Mouse (Mus musculus) forebrain, embryonic 15.5 days (tissue): ENCODE results near the gene Crhr2. TPM values are rescaled to one million over a fixed set of nuclear protein-coding genes. Genes with fewer than 3 reads are reported as not detected.
A peak's percentile ranks its signal among the peaks of the same experiment; 100 is the strongest.

Experiments used
- ATAC-seq: fragments of 200-750 bp; cut with Nextera tagmentation; replicated peaks from 2 replicates; pipeline ENCODE4 v1.8.0; 2017; ENCODE audit warnings: mild to moderate bottlenecking, moderate TSS enrichment, moderate library complexity
- H3K27ac ChIP-seq: fragments of 300-500 bp; sonication (generic); replicated peaks from 2 replicates; pipeline ENCODE4 v1.5.1; 2015; ENCODE audit warnings: mild to moderate bottlenecking, inconsistent platforms
- H3K27me3 ChIP-seq: fragments of 300-500 bp; sonication (generic); 2 replicates; pipeline ENCODE4 v1.6.1; 2015; ENCODE audit warnings: inconsistent platforms
- H3K36me3 ChIP-seq: fragments of 300-500 bp; sonication (generic); 2 replicates; pipeline ENCODE4 v1.6.1; 2015; ENCODE audit warnings: mild to moderate bottlenecking, inconsistent platforms
- H3K4me1 ChIP-seq: fragments of 300-500 bp; sonication (generic); 2 replicates; pipeline ENCODE4 v1.6.1; 2015; ENCODE audit warnings: inconsistent platforms
- H3K4me2 ChIP-seq: fragments of 300-500 bp; sonication (generic); replicated peaks from 2 replicates; pipeline ENCODE4 v1.6.1; 2015; ENCODE audit warnings: mild to moderate bottlenecking, inconsistent platforms
- H3K4me3 ChIP-seq: fragments of 300-500 bp; sonication (generic); 2 replicates; pipeline ENCODE4 v1.5.1; 2015; ENCODE audit warnings: mild to moderate bottlenecking, inconsistent platforms
- H3K9ac ChIP-seq: fragments of 300-500 bp; sonication (generic); replicated peaks from 2 replicates; pipeline ENCODE4 v1.6.1; 2015; ENCODE audit warnings: mild to moderate bottlenecking, inconsistent platforms
- H3K9me3 ChIP-seq: fragments of 300-500 bp; sonication (generic); 2 replicates; pipeline ENCODE4 v1.6.1; 2016; ENCODE audit warnings: inconsistent platforms
- WGBS: fragments of 180-500 bp; shearing (Covaris S2); methylation state at CpG from one replicate; pipeline ENCODE4 v1.1.7; 2015; ENCODE audit warnings: mixed read lengths; 5-methylcytosine and 5-hydroxymethylcytosine counted together
- polyA plus RNA-seq: library from polyadenylated mRNA; unstranded; fragments of >200 nt; fragmentation: Nextera tagmentation; extraction: Ambion mirVana; gene quantifications from 2 replicates; pipeline ENCODE4 v1.2.1, GENCODE M21; 2015

Gene Crhr2
- polyA plus RNA-seq, 1 experiment from 2014 or later: 0.60 TPM

DNA sequence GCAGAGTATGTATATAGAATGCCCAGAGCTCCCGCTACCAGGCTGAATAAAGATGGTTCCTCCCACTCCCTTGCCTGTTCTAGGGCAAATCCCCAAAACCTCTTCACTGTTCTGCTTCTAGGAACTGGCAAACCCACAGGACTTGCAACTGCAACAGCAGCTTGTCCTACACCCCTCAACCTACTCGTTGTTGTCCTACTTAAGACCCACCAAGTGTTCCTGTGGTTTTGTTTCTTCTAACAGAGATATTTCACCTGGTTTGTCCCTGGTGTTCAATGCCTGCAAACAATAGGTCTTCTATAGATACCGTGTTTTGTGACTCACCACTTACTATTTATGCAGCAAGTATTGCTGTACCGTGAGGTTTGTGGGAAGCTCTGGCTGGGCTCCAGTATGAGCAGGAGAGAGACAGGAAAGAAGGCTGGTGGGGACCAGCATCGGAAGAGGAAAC, 28.5 kb upstream of the Crhr2 start:
- Histone ChIP-seq H3K36me3 (no peaks in the 10 kb centered on the region), H3K9ac (no peak overlapping the region), H3K9me3 (no peaks in the 10 kb centered on the region), H3K27me3 (no peaks in the 10 kb centered on the region), H3K4me3 (no peak overlapping the region), H3K27ac (no peak overlapping the region), H3K4me1 (no peaks in the 10 kb centered on the region), H3K4me2 (no peak overlapping the region)
- 63% methylated on average over 5 of the region's 5 CpGs for WGBS
- no peak for ATAC-seq

- no peak overlapping the region for H3K4me2 ChIP-seq
- H3K4me1 ChIP-seq: no peaks in the 10 kb centered on the region
- H3K9me3 ChIP-seq: no peaks in the 10 kb centered on the region
- no peak for ATAC-seq
- H3K36me3 ChIP-seq: no peaks in the 10 kb centered on the region
- H3K9ac ChIP-seq: no peak overlapping the region
- H3K27me3 ChIP-seq: no peaks in the 10 kb centered on the region
- no peak overlapping the region; the same call in 1 of the 2 replicates for H3K27ac ChIP-seq
- H3K4me3 ChIP-seq: no peak overlapping the region
- 72% methylated on average over 1 of the region's 1 CpGs for WGBS
Measured at GRCm38 (mm10) chr6:55159256-55159655, 26.4 kb upstream of the Crhr2 start.

GRCm38 (mm10) chr6:55152226-55152625, 19.4 kb upstream of the Crhr2 start:
- no peaks in the 10 kb centered on the region for H3K27me3 ChIP-seq
- H3K27ac ChIP-seq: no peak overlapping the region
- no peak overlapping the region for H3K4me3 ChIP-seq
- no peaks in the 10 kb centered on the region for H3K4me1 ChIP-seq
- no peak overlapping the region for H3K9ac ChIP-seq
- no peaks in the 10 kb centered on the region for H3K9me3 ChIP-seq
- no peak overlapping the region for H3K4me2 ChIP-seq
- no peaks in the 10 kb centered on the region for H3K36me3 ChIP-seq
- 95% methylated on average over 3 of the region's 3 CpGs for WGBS
- ATAC-seq: no peak

DNA sequence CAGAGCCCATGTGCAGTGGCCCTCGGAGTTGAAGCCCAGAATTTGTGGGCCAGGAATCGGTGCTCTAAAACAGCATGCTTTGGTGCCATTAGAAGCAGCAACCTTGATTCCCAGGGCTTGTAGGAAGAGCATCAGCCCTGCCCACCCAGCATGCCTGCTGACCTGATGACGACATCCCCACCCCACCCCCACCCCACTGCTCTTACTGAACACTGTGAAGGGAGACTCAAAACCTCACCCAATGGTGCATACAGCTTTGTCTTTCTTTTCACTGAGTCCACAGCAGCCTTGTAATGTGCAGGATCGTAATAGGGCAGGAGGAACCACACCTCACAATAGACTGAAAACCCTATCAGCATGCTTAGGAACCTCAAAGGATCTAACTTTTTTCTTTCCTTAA, 13.3 kb upstream of the Crhr2 start:
- Histone ChIP-seq H3K9me3 (no peaks in the 10 kb centered on the region), H3K4me1 (no peaks in the 10 kb centered on the region), H3K4me3 (no peak overlapping the region), H3K27me3 (no peaks in the 10 kb centered on the region), H3K36me3 (no peaks in the 10 kb centered on the region), H3K4me2 (no peak overlapping the region), H3K9ac (no peak overlapping the region), H3K27ac (no peak overlapping the region)
- 0 out of 2 replicates have a peak, but pooled peaks have one; percentile 19 for ATAC-seq
- WGBS: 29% methylated on average over 4 of the region's 4 CpGs

DNA sequence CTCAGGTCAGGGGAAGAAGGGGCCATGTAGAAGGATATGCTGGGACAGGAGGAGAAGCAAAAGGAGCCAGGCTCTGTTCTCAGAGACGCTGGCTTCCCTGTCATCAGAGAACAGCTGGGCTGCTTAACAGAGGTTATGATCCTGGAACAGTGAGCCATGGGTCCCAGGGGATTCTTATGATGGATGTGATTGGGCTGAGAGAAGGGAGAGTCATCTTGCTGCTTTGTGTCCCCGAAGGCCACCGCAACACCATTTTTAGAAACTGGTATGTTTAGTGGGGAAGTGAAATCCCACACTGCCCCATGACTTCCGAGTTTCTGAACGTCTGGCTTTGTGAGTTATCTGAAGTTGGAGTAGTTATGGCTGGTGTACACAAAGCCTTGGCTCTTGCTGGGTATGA, 12.5 kb upstream of the Crhr2 start:
- H3K4me2 ChIP-seq: no peak overlapping the region
- no peak for ATAC-seq
- no peaks in the 10 kb centered on the region for H3K9me3 ChIP-seq
- H3K9ac ChIP-seq: no peak overlapping the region
- H3K4me3 ChIP-seq: no peak overlapping the region
- H3K4me1 ChIP-seq: no peaks in the 10 kb centered on the region
- no peaks in the 10 kb centered on the region for H3K36me3 ChIP-seq
- H3K27me3 ChIP-seq: no peaks in the 10 kb centered on the region
- no peak overlapping the region for H3K27ac ChIP-seq
- WGBS: 87% methylated on average over 5 of the region's 5 CpGs

DNA sequence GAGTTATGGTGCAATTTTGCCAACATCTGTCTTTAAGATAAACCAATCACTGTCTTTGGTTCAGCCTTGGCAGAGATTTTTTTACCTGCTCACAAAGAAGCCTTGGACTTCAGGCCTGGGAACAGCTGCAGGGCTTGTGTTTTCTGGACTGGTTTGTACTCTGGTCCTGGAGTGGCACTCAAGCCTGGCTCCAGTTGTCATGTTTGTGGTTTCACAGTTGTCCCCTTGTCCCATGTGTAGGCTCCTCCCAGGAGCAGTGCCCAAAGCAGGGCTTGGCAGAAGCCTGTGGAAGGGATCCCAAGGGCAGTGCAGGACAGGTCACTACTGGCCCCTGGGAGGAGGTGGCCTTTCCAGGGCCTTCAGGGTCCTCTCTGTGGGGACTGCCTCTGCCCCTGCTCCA, 5.5 kb upstream of the Crhr2 start:
- Histone ChIP-seq H3K36me3 (no peaks in the 10 kb centered on the region), H3K27me3 (no peaks in the 10 kb centered on the region), H3K4me1 (no peaks in the 10 kb centered on the region), H3K4me2 (no peak overlapping the region), H3K4me3 (no peak overlapping the region), H3K9me3 (no peaks in the 10 kb centered on the region), H3K9ac (no peak overlapping the region), H3K27ac (no peak overlapping the region)
- ATAC-seq: no peak

DNA sequence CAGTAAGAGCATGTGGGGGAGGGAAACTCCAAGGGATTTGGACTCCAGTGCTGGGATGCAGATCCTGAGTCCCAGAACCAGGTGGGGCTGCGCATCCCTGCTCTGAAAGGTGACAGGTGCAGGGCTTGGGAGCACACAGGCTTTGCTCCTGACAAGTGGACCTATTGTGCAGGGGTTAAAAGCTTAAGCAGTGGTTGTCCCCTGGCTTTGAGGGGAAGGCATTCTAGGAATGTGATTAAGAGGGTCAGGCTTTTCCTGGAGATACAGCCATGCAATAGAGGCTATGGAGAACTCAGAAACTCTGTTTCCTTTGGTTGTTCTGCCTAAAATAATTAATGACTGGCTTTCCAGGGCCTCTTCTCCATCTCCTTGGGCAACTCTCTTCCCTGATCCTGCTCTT, 609 bp upstream of the Crhr2 start:
- H3K4me3 ChIP-seq: no peak overlapping the region
- no peak overlapping the region for H3K9ac ChIP-seq
- 55% methylated on average over 1 of the region's 1 CpGs for WGBS
- H3K9me3 ChIP-seq: no peaks in the 10 kb centered on the region
- ATAC-seq: no peak
- H3K27ac ChIP-seq: no peak overlapping the region
- no peaks in the 10 kb centered on the region for H3K36me3 ChIP-seq
- no peak overlapping the region for H3K4me2 ChIP-seq
- H3K4me1 ChIP-seq: no peaks in the 10 kb centered on the region
- no peaks in the 10 kb centered on the region for H3K27me3 ChIP-seq

DNA sequence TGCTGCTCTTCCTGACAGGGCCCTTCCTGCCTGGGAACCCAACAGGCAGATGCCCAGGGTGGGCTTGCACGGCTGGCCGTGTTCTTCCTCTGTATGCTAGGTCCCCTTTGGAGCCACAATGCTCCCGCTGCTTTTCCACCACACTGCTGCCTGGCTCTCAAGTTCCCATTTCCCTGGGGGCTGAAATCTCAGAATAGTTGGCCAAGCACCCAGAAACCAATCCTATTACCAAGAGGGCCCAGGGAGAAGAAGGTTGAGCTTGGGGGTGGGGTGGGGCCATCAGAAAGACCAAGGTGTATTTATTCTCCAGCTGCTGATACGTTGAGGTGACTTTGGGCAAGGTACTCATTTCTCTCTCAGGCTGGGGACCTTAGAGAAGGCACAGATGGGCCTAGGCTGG, 1.5 kb downstream of the Crhr2 start:
- Histone ChIP-seq H3K27me3 (no peaks in the 10 kb centered on the region), H3K9ac (no peak overlapping the region), H3K27ac (no peak overlapping the region), H3K4me3 (no peak overlapping the region), H3K36me3 (no peaks in the 10 kb centered on the region), H3K9me3 (no peaks in the 10 kb centered on the region), H3K4me2 (no peak overlapping the region), H3K4me1 (no peaks in the 10 kb centered on the region)
- 91% methylated on average over 4 of the region's 4 CpGs for WGBS
- no peak for ATAC-seq

DNA sequence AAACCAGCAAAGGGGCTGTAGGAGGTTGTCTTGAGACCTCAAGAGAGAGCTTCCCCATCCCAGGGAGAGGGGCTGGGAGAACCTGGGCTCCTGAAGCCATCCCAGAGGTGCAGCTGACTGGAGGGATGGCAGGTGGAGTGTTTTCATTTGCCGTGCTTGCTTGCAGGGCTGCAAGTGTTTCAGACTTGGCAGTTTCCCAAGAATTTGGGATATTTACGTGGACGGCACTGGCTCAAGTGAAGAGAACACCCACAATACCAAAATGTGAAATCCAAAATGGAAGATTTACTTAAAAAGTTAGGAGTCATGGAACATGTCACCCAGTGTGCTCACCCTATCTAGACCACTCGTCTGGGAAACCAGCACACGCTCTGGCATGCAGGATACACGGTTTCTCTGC, 2.2 kb downstream of the Crhr2 start:
- Histone ChIP-seq H3K9me3 (no peaks in the 10 kb centered on the region), H3K9ac (no peak overlapping the region), H3K4me3 (no peak overlapping the region), H3K36me3 (no peaks in the 10 kb centered on the region), H3K27me3 (no peaks in the 10 kb centered on the region), H3K27ac (no peak overlapping the region), H3K4me1 (no peaks in the 10 kb centered on the region), H3K4me2 (no peak overlapping the region)
- ATAC-seq: no peak
- 58% methylated on average over 6 of the region's 6 CpGs for WGBS

- ATAC-seq: no peak
- no peaks in the 10 kb centered on the region for H3K9me3 ChIP-seq
- H3K4me1 ChIP-seq: no peaks in the 10 kb centered on the region
- H3K4me3 ChIP-seq: no peak overlapping the region
- H3K27ac ChIP-seq: no peak overlapping the region
- no peaks in the 10 kb centered on the region for H3K36me3 ChIP-seq
- no peak overlapping the region for H3K9ac ChIP-seq
- no peaks in the 10 kb centered on the region for H3K27me3 ChIP-seq
- H3K4me2 ChIP-seq: no peak overlapping the region
Measured at GRCm38 (mm10) chr6:55128391-55128790, 4.4 kb downstream of the Crhr2 start.

- WGBS: 66% methylated on average over 5 of the region's 5 CpGs
- no peak overlapping the region for H3K27ac ChIP-seq
Measured at GRCm38 (mm10) chr6:55126576-55126975, 6.2 kb downstream of the Crhr2 start.

GRCm38 (mm10) chr6:55123056-55123455, 9.8 kb downstream of the Crhr2 start:
- H3K4me1 ChIP-seq: peaks cover 1% of the 10 kb centered on the region; the same call in 1 of the 2 replicates
- no peak overlapping the region for H3K4me2 ChIP-seq
- H3K36me3 ChIP-seq: no peaks in the 10 kb centered on the region
- H3K27me3 ChIP-seq: peaks cover 13% of the 10 kb centered on the region
- no peak overlapping the region for H3K9ac ChIP-seq
- H3K4me3 ChIP-seq: no peak overlapping the region
- 58% methylated on average over 4 of the region's 4 CpGs for WGBS
- no peak for ATAC-seq
- no peak overlapping the region for H3K27ac ChIP-seq
- H3K9me3 ChIP-seq: no peaks in the 10 kb centered on the region

More at GRCm38 (mm10) chr6:55126576-55126975, 6.2 kb downstream of the Crhr2 start:
- H3K9ac ChIP-seq: no peak overlapping the region
- H3K27me3 ChIP-seq: no peaks in the 10 kb centered on the region
- H3K4me3 ChIP-seq: no peak overlapping the region
- no peaks in the 10 kb centered on the region for H3K4me1 ChIP-seq
- no peak overlapping the region for H3K4me2 ChIP-seq
- ATAC-seq: no peak
- H3K36me3 ChIP-seq: no peaks in the 10 kb centered on the region
- no peaks in the 10 kb centered on the region for H3K9me3 ChIP-seq

DNA sequence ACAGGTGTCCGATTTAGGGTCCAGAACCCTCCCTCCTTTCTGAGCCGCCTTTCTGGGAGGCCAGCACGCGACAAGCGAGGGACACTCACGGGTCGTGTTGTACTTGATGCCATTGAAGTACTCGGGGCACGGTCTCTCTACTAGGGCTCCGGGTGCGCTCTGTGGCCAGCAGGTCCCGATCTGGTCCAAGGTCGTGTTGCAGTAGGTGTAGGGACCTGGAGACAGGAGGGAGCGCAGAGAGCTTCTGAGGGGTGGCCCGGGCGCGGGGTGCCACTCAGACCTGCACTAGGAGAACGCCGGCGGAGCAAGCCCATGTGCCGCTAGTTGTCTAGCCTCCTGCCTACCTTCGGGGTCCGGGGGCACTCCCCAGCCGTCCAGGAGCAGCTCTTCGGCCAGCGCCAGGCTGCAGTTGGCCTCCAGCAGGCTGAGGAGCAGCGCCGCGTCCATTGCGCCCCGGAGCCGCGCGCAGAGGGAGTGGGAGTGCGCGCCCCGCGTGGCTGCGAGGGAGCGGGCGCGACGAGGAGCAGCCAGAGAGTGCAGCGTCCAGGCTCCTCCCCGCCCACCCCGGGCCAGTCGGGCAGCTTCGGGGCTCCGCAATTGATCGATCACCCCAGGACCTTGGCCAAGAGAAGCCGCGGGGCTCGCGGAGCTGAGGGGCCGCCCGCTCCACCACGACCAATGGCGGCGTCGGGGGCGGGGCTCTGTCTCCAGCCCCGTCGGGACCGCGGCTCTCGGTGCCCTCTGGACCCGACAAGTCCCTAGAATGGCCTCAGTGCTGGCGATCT, 15.3 kb downstream of the Crhr2 start:
- WGBS: under 1% methylated on average over 66 of the region's 68 CpGs

More for the DNA sequence above, 15.3 kb downstream of the Crhr2 start:
- H3K27ac ChIP-seq: no peak overlapping the region
- peaks cover 11% of the 10 kb centered on the region for H3K4me1 ChIP-seq
- H3K9me3 ChIP-seq: no peaks in the 10 kb centered on the region
- H3K4me3 ChIP-seq: peak overlapping the region; percentile 59
- H3K4me2 ChIP-seq: peak overlapping the region; percentile 78
- no peaks in the 10 kb centered on the region for H3K36me3 ChIP-seq
- H3K27me3 ChIP-seq: peaks cover 42% of the 10 kb centered on the region
- ATAC-seq: peak; percentile 65
- H3K9ac ChIP-seq: peak overlapping the region; percentile 45
